Mouse (Mus musculus) heart, embryonic 14.5 days (tissue): ENCODE data around the gene Pde11a. TPM values are rescaled to one million over a fixed set of nuclear protein-coding genes. Genes with fewer than 3 reads are reported as not detected.

ENCODE experiments used
- ATAC-seq: fragments of 200-750 bp; cut with Nextera tagmentation; 2 replicates; pipeline ENCODE4 v1.8.0; 2017; ENCODE audit warnings: low read depth, moderate TSS enrichment; ENCODE audit not compliant: insufficient number of reproducible peaks, insufficient read depth, low FRiP score
- H3K27ac ChIP-seq, 2 experiments: fragments of 200-500 bp in 1 of 2; fragments of 300-500 bp in 1 of 2; sonication (generic) in 1 of 2; replicated peaks in 1 of 2; 2 replicates each; pipeline ENCODE4 v1.5.1; 2012 to 2014; ENCODE audit warnings: low read depth in 2 of 2, low read length in 2 of 2, control low read depth in 1 of 2, mild to moderate bottlenecking in 1 of 2, mixed read lengths in 1 of 2; ENCODE audit not compliant: control insufficient read depth in 1 of 2, insufficient read depth in 1 of 2
- H3K27me3 ChIP-seq: fragments of 300-500 bp; sonication (generic); 2 replicates; pipeline ENCODE4 v1.6.1; 2014; ENCODE audit warnings: mild to moderate bottlenecking, low read length, control low read depth; ENCODE audit not compliant: control insufficient read depth, insufficient read depth
- H3K36me3 ChIP-seq: fragments of 300-500 bp; sonication (generic); 2 replicates; pipeline ENCODE4 v1.6.1; 2014; ENCODE audit warnings: mild to moderate bottlenecking, control low read depth, low read length, mixed read lengths; ENCODE audit not compliant: control insufficient read depth, insufficient read depth
- H3K4me1 ChIP-seq, 2 experiments: fragments of 200-500 bp in 1 of 2; fragments of 300-500 bp in 1 of 2; sonication (generic) in 1 of 2; 2 replicates each; pipeline ENCODE4 v1.6.1; 2012 to 2014; ENCODE audit warnings: low read length in 2 of 2, control low read depth in 1 of 2, mixed read lengths in 1 of 2; ENCODE audit not compliant: control insufficient read depth in 2 of 2, insufficient read depth in 2 of 2
- H3K4me2 ChIP-seq: fragments of 300-500 bp; sonication (generic); 2 replicates; pipeline ENCODE4 v1.6.1; 2014; ENCODE audit warnings: mild to moderate bottlenecking, low read length
- H3K4me3 ChIP-seq, 2 experiments: fragments of 200-500 bp in 1 of 2; fragments of 300-500 bp in 1 of 2; sonication (generic) in 1 of 2; 2 replicates each; pipeline ENCODE4 v1.5.1; 2012 to 2014; ENCODE audit warnings: low read length in 2 of 2, mild to moderate bottlenecking in 2 of 2, control low read depth in 1 of 2, low read depth in 1 of 2, moderate library complexity in 1 of 2; ENCODE audit not compliant: control insufficient read depth in 1 of 2, insufficient read depth in 1 of 2
- H3K9ac ChIP-seq: fragments of 300-500 bp; sonication (generic); 2 replicates; pipeline ENCODE4 v1.6.1; 2014; ENCODE audit warnings: mild to moderate bottlenecking, low read length
- H3K9me3 ChIP-seq: fragments of 300-500 bp; sonication (generic); 2 replicates; pipeline ENCODE4 v1.6.1; 2016; ENCODE audit warnings: low read length, control low read depth; ENCODE audit not compliant: control insufficient read depth
- WGBS: fragments of 180-500 bp; shearing (Covaris S2); extraction: QIAGEN DNeasy Blood & Tissue Kit; methylation state at CpG from one replicate; pipeline ENCODE4 v1.1.7; 2014; 5-methylcytosine and 5-hydroxymethylcytosine counted together
- polyA plus RNA-seq: library from polyadenylated mRNA; unstranded; fragments of >200 nt; fragmentation: Nextera tagmentation; extraction: Ambion mirVana; gene quantifications from 2 replicates; pipeline ENCODE4 v1.2.1, GENCODE M21; 2014

The Pde11a gene
- polyA plus RNA-seq, 1 experiment from 2014 or later: 0.08 TPM

- WGBS: 37% methylated on average over 3 of the region's 3 CpGs
- Histone ChIP-seq H3K27ac (no peak overlapping the region), H3K4me2 (no peak overlapping the region), H3K4me1 (no peaks in the 10 kb centered on the region; a peak in 1 of 4 replicates), H3K4me3 (no peak overlapping the region), H3K9ac (no peak overlapping the region), H3K9me3 (no peaks in the 10 kb centered on the region), H3K36me3 (no peaks in the 10 kb centered on the region), H3K27me3 (no peaks in the 10 kb centered on the region)
- no peak for ATAC-seq
Observed at GRCm38 (mm10) chr2:76132983-76133382, 205.6 kb downstream of the Pde11a start.

- H3K4me1 ChIP-seq: no peaks in the 10 kb centered on the region; a peak in 1 of 4 replicates
- no peaks in the 10 kb centered on the region for H3K27me3 ChIP-seq
- no peak overlapping the region for H3K27ac ChIP-seq
- no peaks in the 10 kb centered on the region for H3K9me3 ChIP-seq
- H3K9ac ChIP-seq: no peak overlapping the region
- H3K4me3 ChIP-seq: no peak overlapping the region
- WGBS: 60% methylated on average over 12 of the region's 12 CpGs
- H3K4me2 ChIP-seq: no peak overlapping the region
- ATAC-seq: no peak
- H3K36me3 ChIP-seq: no peaks in the 10 kb centered on the region
Observed at GRCm38 (mm10) chr2:76129933-76130627, 208.5 kb downstream of the Pde11a start.

- Histone ChIP-seq H3K27me3 (no peaks in the 10 kb centered on the region), H3K9me3 (no peaks in the 10 kb centered on the region), H3K9ac (no peak overlapping the region), H3K27ac (no peak overlapping the region), H3K36me3 (no peaks in the 10 kb centered on the region), H3K4me2 (no peak overlapping the region), H3K4me1 (no peaks in the 10 kb centered on the region; a peak in 1 of 4 replicates), H3K4me3 (no peak overlapping the region)
- no peak for ATAC-seq
- WGBS: 42% methylated on average over 8 of the region's 8 CpGs
Observed at GRCm38 (mm10) chr2:76129058-76129437, 209.5 kb downstream of the Pde11a start.

- no peak for ATAC-seq
- H3K4me3 ChIP-seq: no peak overlapping the region
Observed at GRCm38 (mm10) chr2:76128105-76129057, 210.2 kb downstream of the Pde11a start.

GRCm38 (mm10) chr2:76126651-76127050, 211.9 kb downstream of the Pde11a start:
- no peak overlapping the region for H3K27ac ChIP-seq
- no peaks in the 10 kb centered on the region; a peak in 1 of 4 replicates for H3K4me1 ChIP-seq
- H3K27me3 ChIP-seq: no peaks in the 10 kb centered on the region
- ATAC-seq: no peak
- no peak overlapping the region for H3K4me2 ChIP-seq
- no peaks in the 10 kb centered on the region for H3K36me3 ChIP-seq
- WGBS: 84% methylated on average over 6 of the region's 6 CpGs
- H3K9me3 ChIP-seq: no peaks in the 10 kb centered on the region
- no peak overlapping the region for H3K4me3 ChIP-seq
- H3K9ac ChIP-seq: no peak overlapping the region

More at GRCm38 (mm10) chr2:76128105-76129057, 210.2 kb downstream of the Pde11a start:
- Histone ChIP-seq H3K4me2 (no peak overlapping the region), H3K36me3 (no peaks in the 10 kb centered on the region), H3K4me1 (no peaks in the 10 kb centered on the region; a peak in 1 of 4 replicates), H3K27ac (no peak overlapping the region), H3K9ac (no peak overlapping the region), H3K27me3 (no peaks in the 10 kb centered on the region), H3K9me3 (no peaks in the 10 kb centered on the region)
- 52% methylated on average over 9 of the region's 9 CpGs for WGBS

GRCm38 (mm10) chr2:76124821-76125220, 213.8 kb downstream of the Pde11a start:
- no peaks in the 10 kb centered on the region for H3K36me3 ChIP-seq
- no peak overlapping the region for H3K27ac ChIP-seq
- ATAC-seq: no peak
- 79% methylated on average over 6 of the region's 6 CpGs for whole genome bisulfite sequencing
- no peak overlapping the region for H3K9ac ChIP-seq
- H3K4me1 ChIP-seq: no peaks in the 10 kb centered on the region; a peak in 1 of 4 replicates
- no peak overlapping the region for H3K4me3 ChIP-seq
- H3K9me3 ChIP-seq: no peaks in the 10 kb centered on the region
- H3K4me2 ChIP-seq: no peak overlapping the region
- no peaks in the 10 kb centered on the region for H3K27me3 ChIP-seq

GRCm38 (mm10) chr2:76122167-76122566, 216.4 kb downstream of the Pde11a start:
- Histone ChIP-seq H3K4me3 (no peak overlapping the region), H3K4me1 (no peaks in the 10 kb centered on the region), H3K36me3 (no peaks in the 10 kb centered on the region), H3K27me3 (no peaks in the 10 kb centered on the region), H3K27ac (no peak overlapping the region), H3K4me2 (no peak overlapping the region), H3K9ac (no peak overlapping the region), H3K9me3 (no peaks in the 10 kb centered on the region)
- no peak for ATAC-seq
- 84% methylated on average over 6 of the region's 6 CpGs for WGBS
